Mouse (Mus musculus): ENCODE data around the gene Grin1.
A peak's percentile ranks its signal among the peaks of the same experiment; 100 is the strongest.

DNA sequence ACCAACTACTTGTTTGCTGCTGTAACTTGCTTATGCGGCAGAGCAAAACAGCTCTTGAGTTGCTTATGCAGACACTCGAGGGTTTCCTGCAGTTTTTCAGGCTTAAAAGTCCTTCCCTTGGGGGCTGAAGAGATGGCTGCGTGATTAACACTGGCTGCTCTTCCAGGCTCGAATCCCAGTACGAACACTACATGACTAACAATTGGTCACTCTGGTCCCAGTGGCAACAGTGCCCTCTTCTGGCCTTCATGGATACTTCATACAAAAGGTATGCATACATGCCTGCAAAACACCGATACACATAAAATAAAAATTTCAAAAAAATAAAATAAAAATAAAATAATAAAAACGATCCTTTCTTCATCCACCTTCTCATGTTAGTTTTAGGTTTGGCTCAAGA lies 9.5 kb upstream of the Grin1 start:
- TF ChIP-seq CTCF (conservative IDR thresholded peaks at IDR 0.05; ENCODE audit: insufficient read depth, insufficient read length, low read depth, low read length) (peak; percentile 65), POLR2A (IDR thresholded peaks at IDR 0.05; ENCODE audit: low read depth, low read length) (no peak)

Measured in kidney, adult 2 months (tissue).